Mouse (Mus musculus): ENCODE measurements at regions not wholly inside any gene's neighbourhood (a gene's known extent, or its start where the extent isn't known, plus 50 kb on each side); places are given as distances from the start of the nearest gene placed in this dataset.

DNA sequence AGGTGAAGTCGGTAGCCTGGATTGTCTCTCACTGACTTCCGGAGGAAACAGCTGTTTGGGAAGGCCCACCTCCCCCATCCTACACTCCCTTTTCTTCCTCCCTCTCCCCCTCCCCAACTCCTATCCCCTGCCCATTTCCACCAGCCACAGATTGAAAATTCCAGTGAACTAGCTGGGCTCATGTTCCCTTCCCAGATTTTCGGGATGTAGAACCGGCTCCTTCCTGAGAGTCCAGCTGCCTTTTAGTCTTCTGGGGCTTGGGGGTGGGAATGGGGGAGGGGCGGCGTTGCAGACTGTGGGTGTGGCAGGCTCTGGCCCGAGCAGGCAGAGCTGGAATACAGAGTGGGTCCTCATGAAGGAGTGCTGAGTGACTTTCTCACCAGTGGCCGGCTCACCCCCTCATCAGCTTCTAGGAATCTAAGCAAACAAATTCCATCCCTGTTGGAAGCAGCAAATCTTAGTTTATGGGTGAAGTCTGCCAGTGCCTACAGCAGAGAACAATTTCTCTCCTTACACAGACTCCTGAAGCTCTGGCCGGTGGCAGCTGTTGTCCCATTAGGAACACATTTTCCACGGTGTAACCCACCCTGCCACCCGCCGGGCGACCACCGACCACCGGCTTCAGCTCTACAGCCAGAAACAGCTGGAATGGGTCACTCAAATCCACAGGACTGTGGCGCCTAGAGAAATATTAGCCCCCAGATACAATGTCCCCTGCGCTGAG is 100.9 kb downstream of the Mycn start:
- WGBS = 37% methylated on average over 17 of the region's 17 CpGs
- Histone ChIP-seq H3K4me2 (replicated peaks; ENCODE audit: low read depth) (peak overlapping the region; percentile 51), H3K27ac (ENCODE audit: low read depth, low read length) (no peak overlapping the region), H3K9me3 (ENCODE audit: control insufficient read depth) (no peaks in the 10 kb centered on the region), H3K4me1 (replicated peaks; ENCODE audit: control insufficient read depth, insufficient read depth, low read length) (no peaks in the 10 kb centered on the region), H3K4me3 (ENCODE audit: low read depth, low read length) (no peak overlapping the region), H3K27me3 (replicated peaks; ENCODE audit: control insufficient read depth, insufficient read depth, low read length) (no peaks in the 10 kb centered on the region), H3K9ac (ENCODE audit: low read depth, low read length) (no peak overlapping the region), H3K36me3 (ENCODE audit: control insufficient read depth, insufficient read depth) (no peaks in the 10 kb centered on the region)
- ATAC-seq = no peak
- no peak for TF ChIP-seq CTCF (IDR thresholded peaks at IDR 0.05; ENCODE audit: low read depth)

DNA sequence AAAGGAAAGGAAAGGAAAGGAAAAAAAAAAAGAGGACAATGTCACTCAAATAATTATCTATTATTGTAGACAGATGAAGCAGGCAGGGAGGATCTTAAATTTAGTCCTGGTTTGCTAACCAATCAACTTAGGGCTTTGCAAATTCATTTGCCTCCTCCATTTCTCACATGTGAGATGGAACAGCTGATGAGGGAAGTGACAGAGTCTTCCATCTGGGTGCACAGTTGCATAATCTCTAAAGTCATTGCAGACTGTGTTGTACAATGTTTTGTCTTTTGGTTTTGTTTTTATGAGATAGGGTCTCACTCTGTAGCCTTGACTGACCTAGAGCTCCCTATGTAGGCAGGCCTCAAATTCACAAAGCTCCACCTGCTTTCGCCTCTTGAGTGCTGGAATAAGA is 103.9 kb downstream of the Mycn start:
- Histone ChIP-seq H3K4me1 (replicated peaks; ENCODE audit: control insufficient read depth, insufficient read depth, low read length) (no peaks in the 10 kb centered on the region), H3K27ac (ENCODE audit: low read depth, low read length) (no peak overlapping the region), H3K9me3 (ENCODE audit: control insufficient read depth) (no peaks in the 10 kb centered on the region), H3K4me2 (replicated peaks; ENCODE audit: low read depth) (no peak overlapping the region), H3K4me3 (ENCODE audit: low read depth, low read length) (no peak overlapping the region), H3K9ac (ENCODE audit: low read depth, low read length) (no peak overlapping the region), H3K36me3 (ENCODE audit: control insufficient read depth, insufficient read depth) (no peaks in the 10 kb centered on the region), H3K27me3 (replicated peaks; ENCODE audit: control insufficient read depth, insufficient read depth, low read length) (no peaks in the 10 kb centered on the region)
- TF ChIP-seq CTCF (IDR thresholded peaks at IDR 0.05; ENCODE audit: low read depth) = no peak
- 97% methylated on average over 1 of the region's 1 CpGs for WGBS
- ATAC-seq = no peak

- no peak for ATAC-seq
- Histone ChIP-seq H3K9me3 (ENCODE audit: control insufficient read depth) (no peaks in the 10 kb centered on the region), H3K9ac (ENCODE audit: low read depth, low read length) (no peak overlapping the region), H3K27ac (ENCODE audit: low read depth, low read length) (no peak overlapping the region), H3K4me1 (replicated peaks; ENCODE audit: control insufficient read depth, insufficient read depth, low read length) (no peaks in the 10 kb centered on the region), H3K4me2 (replicated peaks; ENCODE audit: low read depth) (peak overlapping the region; percentile 21; the same call in 1 of the 2 replicates), H3K4me3 (ENCODE audit: low read depth, low read length) (no peak overlapping the region), H3K27me3 (replicated peaks; ENCODE audit: control insufficient read depth, insufficient read depth, low read length) (no peaks in the 10 kb centered on the region), H3K36me3 (ENCODE audit: control insufficient read depth, insufficient read depth) (no peaks in the 10 kb centered on the region)
- 62% methylated on average over 13 of the region's 13 CpGs for WGBS
- TF ChIP-seq CTCF (IDR thresholded peaks at IDR 0.05; ENCODE audit: low read depth) = no peak
These were observed 113.7 kb downstream of the Mycn start for GRCm38 (mm10) chr12:12827821-12828641.

GRCm38 (mm10) chr12:12827379-12827778 is 114.3 kb downstream of the Mycn start:
- no peaks in the 10 kb centered on the region for H3K4me1 ChIP-seq (replicated peaks; ENCODE audit: control insufficient read depth, insufficient read depth, low read length)
- no peak overlapping the region for H3K4me3 ChIP-seq (ENCODE audit: low read depth, low read length)
- H3K4me2 ChIP-seq (replicated peaks; ENCODE audit: low read depth) = peak overlapping the region; percentile 21; the same call in 1 of the 2 replicates
- ATAC-seq = peak; percentile 43; the same call in 1 of the 2 replicates
- H3K36me3 ChIP-seq (ENCODE audit: control insufficient read depth, insufficient read depth) = no peaks in the 10 kb centered on the region
- 31% methylated on average over 9 of the region's 9 CpGs for WGBS
- no peaks in the 10 kb centered on the region for H3K9me3 ChIP-seq (ENCODE audit: control insufficient read depth)
- no peak for TF ChIP-seq CTCF (IDR thresholded peaks at IDR 0.05; ENCODE audit: low read depth)
- H3K27me3 ChIP-seq (replicated peaks; ENCODE audit: control insufficient read depth, insufficient read depth, low read length) = no peaks in the 10 kb centered on the region
- H3K27ac ChIP-seq (ENCODE audit: low read depth, low read length) = no peak overlapping the region
- H3K9ac ChIP-seq (ENCODE audit: low read depth, low read length) = no peak overlapping the region

GRCm38 (mm10) chr12:12826431-12826830 is 115.3 kb downstream of the Mycn start:
- WGBS = 73% methylated on average over 3 of the region's 3 CpGs
- no peak overlapping the region for H3K9ac ChIP-seq (ENCODE audit: low read depth, low read length)

DNA sequence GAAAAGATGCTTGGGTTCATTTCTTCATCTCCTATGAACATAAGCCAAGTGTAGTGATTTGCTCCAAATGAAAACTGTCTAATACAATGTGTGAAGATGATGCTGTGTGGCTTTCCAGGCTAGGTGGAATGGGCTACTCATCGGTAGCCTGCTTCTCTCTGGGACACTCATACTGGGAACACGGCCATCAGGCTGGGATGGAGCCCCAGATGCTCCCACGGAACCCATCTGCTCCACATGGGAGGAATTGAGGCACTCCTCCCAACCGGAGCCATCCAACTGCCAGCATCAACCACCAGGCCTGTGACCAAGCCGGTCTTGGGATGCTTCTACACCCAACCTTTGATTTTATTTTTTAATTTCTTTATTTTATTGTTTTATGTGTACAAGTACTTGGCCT is 115.9 kb downstream of the Mycn start:
- no peak for ATAC-seq
- TF ChIP-seq CTCF (IDR thresholded peaks at IDR 0.05; ENCODE audit: low read depth) = no peak
- Histone ChIP-seq H3K4me3 (ENCODE audit: low read depth, low read length) (no peak overlapping the region), H3K9me3 (ENCODE audit: control insufficient read depth) (no peaks in the 10 kb centered on the region), H3K4me1 (replicated peaks; ENCODE audit: control insufficient read depth, insufficient read depth, low read length) (no peaks in the 10 kb centered on the region), H3K36me3 (ENCODE audit: control insufficient read depth, insufficient read depth) (no peaks in the 10 kb centered on the region), H3K4me2 (replicated peaks; ENCODE audit: low read depth) (no peak overlapping the region), H3K9ac (ENCODE audit: low read depth, low read length) (no peak overlapping the region), H3K27me3 (replicated peaks; ENCODE audit: control insufficient read depth, insufficient read depth, low read length) (no peaks in the 10 kb centered on the region), H3K27ac (ENCODE audit: low read depth, low read length) (no peak overlapping the region)
- WGBS = 94% methylated on average over 5 of the region's 5 CpGs

More at GRCm38 (mm10) chr12:12826431-12826830, 115.3 kb downstream of the Mycn start:
- Histone ChIP-seq H3K27ac (ENCODE audit: low read depth, low read length) (no peak overlapping the region), H3K4me1 (replicated peaks; ENCODE audit: control insufficient read depth, insufficient read depth, low read length) (no peaks in the 10 kb centered on the region), H3K9me3 (ENCODE audit: control insufficient read depth) (no peaks in the 10 kb centered on the region), H3K27me3 (replicated peaks; ENCODE audit: control insufficient read depth, insufficient read depth, low read length) (no peaks in the 10 kb centered on the region), H3K4me2 (replicated peaks; ENCODE audit: low read depth) (no peak overlapping the region), H3K4me3 (ENCODE audit: low read depth, low read length) (no peak overlapping the region), H3K36me3 (ENCODE audit: control insufficient read depth, insufficient read depth) (no peaks in the 10 kb centered on the region)
- no peak for ATAC-seq
- TF ChIP-seq CTCF (IDR thresholded peaks at IDR 0.05; ENCODE audit: low read depth) = no peak

Measured in intestine, postnatal 0 days (tissue).